Mouse (Mus musculus) erythroblast, embryonic 14.5 days (primary cell): Measurements from ENCODE around the gene Sult1d1. TPM values are rescaled to one million over a fixed set of nuclear protein-coding genes. Genes with fewer than 3 reads are reported as not detected.

Experiments used
- H3K27me3 ChIP-seq: 2 replicates; pipeline ENCODE4 v1.6.1; 2012; ENCODE audit warnings: inconsistent platforms; ENCODE audit not compliant: control insufficient read depth
- H3K36me3 ChIP-seq: 2 replicates; pipeline ENCODE4 v1.6.1; 2012; ENCODE audit warnings: mild to moderate bottlenecking, inconsistent platforms; ENCODE audit not compliant: control insufficient read depth
- H3K4me1 ChIP-seq: 2 replicates; pipeline ENCODE4 v1.6.1; 2012; ENCODE audit warnings: inconsistent platforms; ENCODE audit not compliant: control insufficient read depth
- H3K4me3 ChIP-seq: replicated peaks from 2 replicates; pipeline ENCODE3; 2012; ENCODE audit warnings: moderate library complexity, mild to moderate bottlenecking, inconsistent platforms
- H3K9me3 ChIP-seq: 2 replicates; pipeline ENCODE4 v1.6.1; 2012; ENCODE audit warnings: low read length, inconsistent platforms, mixed read lengths; ENCODE audit not compliant: control insufficient read depth
- GATA1 ChIP-seq: IDR thresholded peaks from 2 replicates; pipeline ENCODE4 v1.6.1; 2012; ENCODE audit warnings: low read length, inconsistent platforms, mixed read lengths
- TAL1 ChIP-seq: IDR thresholded peaks from 3 replicates; pipeline ENCODE4 v1.6.1; 2012; ENCODE audit warnings: low read length, inconsistent platforms, mixed read lengths
- polyA plus RNA-seq: library from polyadenylated mRNA; stranded (reverse); fragments of >175 nt; gene quantifications from 2 replicates; pipeline ENCODE4 v1.2.3, GENCODE M21; 2012

Gene Sult1d1
- not detected in 2 replicates for polyA plus RNA-seq

GRCm38 (mm10) chr5:87568845-87569244 is at the start of gene Sult1d1:
Sult1d1 (minus strand) TSS chr5:87569027.
- no peaks in the 10 kb centered on the region for H3K9me3 ChIP-seq
- no peaks in the 10 kb centered on the region for H3K27me3 ChIP-seq
- H3K36me3 ChIP-seq, result no peaks in the 10 kb centered on the region
- no peak within 1 kb of the TSS for H3K4me3 ChIP-seq
- TF ChIP-seq GATA1 (no peak), TAL1 (no peak)
- H3K4me1 ChIP-seq, result no peaks in the 10 kb centered on the region

DNA sequence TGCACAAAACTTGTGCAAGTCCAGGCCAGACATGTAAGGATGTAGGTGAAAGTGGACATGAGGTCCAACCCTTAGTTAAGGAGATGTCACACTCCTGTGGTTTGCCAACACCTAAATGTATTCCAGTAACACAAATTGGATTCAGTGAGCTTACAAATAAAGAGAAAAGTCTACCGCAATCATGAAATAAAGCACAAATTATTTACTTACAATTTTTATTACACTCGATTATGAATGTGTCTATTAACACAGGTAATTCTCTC is 46.2 kb upstream of the Sult1d1 start:
- TF ChIP-seq GATA1, result no peak
- TF ChIP-seq TAL1, result no peak
- H3K4me3 ChIP-seq, result no peak overlapping the region
- no peaks in the 10 kb centered on the region; the same call in 1 of the 2 replicates for H3K9me3 ChIP-seq
- no peaks in the 10 kb centered on the region for H3K4me1 ChIP-seq
- H3K36me3 ChIP-seq, result no peaks in the 10 kb centered on the region
- H3K27me3 ChIP-seq, result no peaks in the 10 kb centered on the region

GRCm38 (mm10) chr5:87614364-87615127 is 45.7 kb upstream of the Sult1d1 start:
- Histone ChIP-seq H3K9me3 (no peaks in the 10 kb centered on the region), H3K27me3 (no peaks in the 10 kb centered on the region), H3K4me3 (no peak overlapping the region), H3K36me3 (no peaks in the 10 kb centered on the region), H3K4me1 (no peaks in the 10 kb centered on the region)
- no peak for TF ChIP-seq TAL1
- no peak for TF ChIP-seq GATA1

DNA sequence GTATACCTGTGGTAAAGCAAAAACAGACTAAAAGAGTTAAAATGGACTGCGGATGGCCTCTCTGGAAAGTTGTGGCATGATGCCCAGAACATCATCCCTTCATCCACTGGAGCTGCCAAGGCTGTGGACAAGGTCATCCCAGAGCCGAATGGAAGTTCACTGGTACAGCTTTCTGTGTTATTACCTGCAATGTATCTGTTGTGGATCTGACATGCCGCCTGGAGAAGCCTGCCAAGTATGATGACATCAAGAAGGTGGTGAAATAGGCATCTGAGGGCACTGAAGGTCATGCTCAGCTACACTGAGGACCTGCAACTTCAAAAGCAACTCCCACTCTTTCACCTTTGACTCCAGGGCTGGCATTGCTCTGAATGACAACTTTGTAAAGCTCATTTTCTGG is 32.2 kb upstream of the Sult1d1 start:
- Histone ChIP-seq H3K9me3 (no peaks in the 10 kb centered on the region; the same call in 1 of the 2 replicates), H3K4me3 (no peak overlapping the region), H3K36me3 (no peaks in the 10 kb centered on the region), H3K4me1 (no peaks in the 10 kb centered on the region), H3K27me3 (no peaks in the 10 kb centered on the region)
- TF ChIP-seq GATA1, result no peak
- no peak for TF ChIP-seq TAL1

- H3K36me3 ChIP-seq, result no peaks in the 10 kb centered on the region
- no peak overlapping the region for H3K4me3 ChIP-seq
- H3K4me1 ChIP-seq, result no peaks in the 10 kb centered on the region
- H3K9me3 ChIP-seq, result no peaks in the 10 kb centered on the region; the same call in 1 of the 2 replicates
- H3K27me3 ChIP-seq, result no peaks in the 10 kb centered on the region
- TF ChIP-seq GATA1 (no peak), TAL1 (no peak)
Measured at GRCm38 (mm10) chr5:87597891-87598290, 29.1 kb upstream of the Sult1d1 start.

DNA sequence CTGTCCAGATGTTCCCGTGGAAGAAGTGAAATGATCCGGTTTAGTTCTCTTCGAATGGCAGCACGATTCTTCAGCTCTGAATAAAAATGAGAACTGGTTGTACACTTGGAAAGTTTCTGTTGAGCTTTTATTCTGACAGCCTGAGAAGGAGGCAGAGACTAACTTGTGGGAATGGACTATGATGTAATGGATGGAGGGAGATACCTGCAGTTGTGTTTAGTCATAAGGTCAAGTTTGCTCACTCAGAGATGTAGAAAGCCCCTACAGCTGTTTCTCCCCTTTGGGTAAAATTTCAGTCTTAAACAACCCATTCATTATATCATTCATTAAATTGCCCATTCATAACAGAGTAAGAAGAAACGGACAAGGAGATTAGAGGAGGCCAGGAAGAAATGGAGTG is 22.7 kb upstream of the Sult1d1 start, which contains the start of gene Sult1e1:
Gene Sult1e1 (minus strand): TSS at position 101 of the 400 bp plus-strand sequence.
- H3K4me1 ChIP-seq, result no peaks in the 10 kb centered on the region
- H3K27me3 ChIP-seq, result no peaks in the 10 kb centered on the region
- no peaks in the 10 kb centered on the region for H3K36me3 ChIP-seq
- no peak within 1 kb of the TSS for H3K4me3 ChIP-seq
- no peaks in the 10 kb centered on the region for H3K9me3 ChIP-seq
- TF ChIP-seq GATA1 (no peak), TAL1 (no peak)

GRCm38 (mm10) chr5:87589916-87590315 is 21.1 kb upstream of the Sult1d1 start:
- H3K4me1 ChIP-seq, result no peaks in the 10 kb centered on the region
- TF ChIP-seq GATA1 (no peak), TAL1 (no peak)
- H3K27me3 ChIP-seq, result no peaks in the 10 kb centered on the region
- H3K9me3 ChIP-seq, result no peaks in the 10 kb centered on the region
- H3K36me3 ChIP-seq, result no peaks in the 10 kb centered on the region
- no peak overlapping the region for H3K4me3 ChIP-seq

DNA sequence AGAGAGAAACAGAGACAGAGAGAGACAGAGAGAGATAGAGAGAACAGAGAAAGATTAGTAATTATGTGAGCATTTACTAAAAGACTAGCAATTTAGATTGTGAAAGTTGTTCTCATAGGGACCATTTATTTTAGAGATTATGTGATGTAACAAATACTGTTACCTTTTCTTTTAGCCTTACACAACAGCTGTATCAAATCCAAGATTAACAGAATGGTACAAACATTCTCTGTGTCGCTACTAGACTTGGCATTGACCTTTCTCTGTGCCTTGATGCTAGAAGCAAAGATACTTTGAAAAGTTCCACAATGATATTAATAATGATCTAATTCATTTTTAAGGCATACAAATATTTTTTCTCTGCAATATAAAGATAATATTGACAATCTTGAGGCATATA is 11.6 kb upstream of the Sult1d1 start:
- Histone ChIP-seq H3K9me3 (no peaks in the 10 kb centered on the region), H3K4me1 (no peaks in the 10 kb centered on the region), H3K4me3 (no peak overlapping the region), H3K36me3 (no peaks in the 10 kb centered on the region), H3K27me3 (no peaks in the 10 kb centered on the region)
- no peak for TF ChIP-seq GATA1
- TF ChIP-seq TAL1, result no peak

DNA sequence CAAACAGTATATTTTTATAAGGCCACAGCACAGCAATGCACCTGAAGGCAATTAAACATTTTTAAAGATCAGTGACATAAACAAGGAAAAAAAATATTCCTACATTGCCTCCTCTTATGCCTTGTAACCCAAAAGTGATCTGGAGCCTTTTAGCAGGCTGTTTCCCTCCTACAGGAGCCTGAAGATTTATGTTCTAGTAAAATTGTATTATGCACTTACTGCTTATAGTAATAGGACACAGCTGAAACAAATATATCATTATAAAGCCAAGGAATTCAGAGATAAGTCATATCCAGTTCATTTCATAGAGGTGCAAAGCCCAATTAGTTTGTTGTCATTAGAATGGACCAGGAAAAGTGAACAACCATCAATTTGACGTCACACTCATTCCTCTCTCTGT is 5.3 kb upstream of the Sult1d1 start:
- H3K4me3 ChIP-seq, result no peak overlapping the region
- no peaks in the 10 kb centered on the region for H3K36me3 ChIP-seq
- H3K9me3 ChIP-seq, result no peaks in the 10 kb centered on the region
- no peaks in the 10 kb centered on the region for H3K27me3 ChIP-seq
- H3K4me1 ChIP-seq, result no peaks in the 10 kb centered on the region
- no peak for TF ChIP-seq TAL1
- TF ChIP-seq GATA1, result no peak

GRCm38 (mm10) chr5:87573490-87573889 is 4.7 kb upstream of the Sult1d1 start:
- TF ChIP-seq GATA1 (no peak), TAL1 (no peak)
- H3K4me1 ChIP-seq, result no peaks in the 10 kb centered on the region
- no peak overlapping the region for H3K4me3 ChIP-seq
- H3K36me3 ChIP-seq, result no peaks in the 10 kb centered on the region
- H3K27me3 ChIP-seq, result no peaks in the 10 kb centered on the region
- H3K9me3 ChIP-seq, result no peaks in the 10 kb centered on the region
